Mouse (Mus musculus): Measurements from ENCODE around the gene C1qtnf1. TPM values are rescaled to one million over a fixed set of nuclear protein-coding genes. Genes with fewer than 3 reads are reported as not detected.

C1qtnf1 gene
- total RNA-seq, 1 experiment, result 0.36 TPM

DNA sequence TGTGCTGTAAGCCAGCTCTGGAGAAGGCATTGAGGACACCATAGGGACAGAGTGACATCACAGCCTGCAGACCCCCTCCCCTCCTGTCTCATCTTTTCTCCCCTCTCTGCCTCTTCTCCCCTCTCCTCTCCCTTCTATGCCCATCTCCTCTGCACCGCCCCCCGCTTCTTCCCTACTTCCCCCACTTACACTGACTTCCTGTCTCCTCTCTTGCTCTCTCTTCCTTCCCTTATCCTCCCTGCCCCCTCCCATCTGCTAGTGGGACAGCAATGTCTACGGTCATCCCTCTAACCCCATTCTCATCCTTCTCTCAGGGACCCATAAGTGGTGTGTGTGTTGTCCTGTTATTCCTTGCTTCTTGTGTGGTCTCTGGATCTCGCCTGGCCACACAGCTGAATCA, 31.5 kb downstream of the C1qtnf1 start:
- Histone ChIP-seq H3K9me3 (ENCODE audit: control insufficient read depth, insufficient read depth, low read depth, low read length) (no peaks in the 10 kb centered on the region), H3K27ac (ENCODE audit: insufficient read depth, low read depth, low read length, poor library complexity, severe bottlenecking) (no peak overlapping the region), H3K4me3 (ENCODE audit: insufficient read depth in 1 of 2, low read depth in 1 of 2, low read length in 2 of 2, poor library complexity in 1 of 2, severe bottlenecking in 1 of 2) (no peak overlapping the region), H3K4me1 (ENCODE audit: control insufficient read depth in 2 of 2, insufficient read depth in 2 of 2, low read length in 2 of 2, poor library complexity in 1 of 2) (peaks cover 3 to 10% of the 10 kb centered on the region in 2 experiments; a peak in 2 of 4 replicates), H3K9ac (ENCODE audit: insufficient read depth, low read depth, low read length, poor library complexity, severe bottlenecking) (no peak overlapping the region), H3K36me3 (ENCODE audit: control insufficient read depth, insufficient read depth, low read length, poor library complexity, severe bottlenecking) (no peaks in the 10 kb centered on the region)
- TF ChIP-seq ZNF384 (IDR thresholded peaks at IDR 0.05; ENCODE audit: low read depth, low read length) (no peak), ZC3H11A (IDR thresholded peaks at IDR 0.05; ENCODE audit: borderline replicate concordance, low read depth, low read length) (no peak), CHD2 (IDR thresholded peaks at IDR 0.05; ENCODE audit: low read depth, low read length) (no peak), MAFK (IDR thresholded peaks at IDR 0.05; ENCODE audit: insufficient read depth, low read depth, low read length) (no peak), HCFC1 (IDR thresholded peaks at IDR 0.05; ENCODE audit: borderline replicate concordance, insufficient read depth, low read length) (no peak)
- DNase-seq (ENCODE audit: low read depth, low spot score), result no peak
- in situ Hi-C loops (cut with MboI; ENCODE audit: low sequenced_read_pairs in 2 of 2, unreplicated experiment in 2 of 2), result no loop called here

DNA sequence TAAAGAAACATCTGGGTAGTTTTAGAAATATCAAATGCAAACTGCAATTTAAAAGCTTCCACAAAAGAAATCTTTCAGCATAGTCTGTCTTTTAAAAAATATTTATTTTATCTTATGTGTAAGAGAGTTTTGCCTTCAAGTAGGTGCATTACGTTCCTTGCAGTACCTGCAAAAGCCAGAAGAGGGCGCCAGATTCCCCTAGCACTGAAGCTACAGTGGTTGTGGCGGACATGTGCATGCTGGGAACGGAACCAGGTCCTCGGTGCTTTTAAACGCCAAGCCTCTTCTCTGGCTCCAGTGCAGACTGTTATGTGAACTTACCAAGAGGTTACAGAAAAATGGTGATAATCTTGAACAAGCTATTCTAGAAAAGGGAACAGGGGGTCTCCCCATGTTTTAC, 32.3 kb downstream of the C1qtnf1 start:
- no peaks in the 10 kb centered on the region for H3K9me3 ChIP-seq (ENCODE audit: control insufficient read depth, insufficient read depth, low read depth, low read length)
- TF ChIP-seq MAFK (IDR thresholded peaks at IDR 0.05; ENCODE audit: insufficient read depth, low read depth, low read length) (no peak), ZNF384 (IDR thresholded peaks at IDR 0.05; ENCODE audit: low read depth, low read length) (no peak), ZC3H11A (IDR thresholded peaks at IDR 0.05; ENCODE audit: borderline replicate concordance, low read depth, low read length) (0 out of 2 replicates have a peak, but pooled peaks have one; percentile 30)
- in situ Hi-C loops (cut with MboI; ENCODE audit: low sequenced_read_pairs in 2 of 2, unreplicated experiment in 2 of 2), result no loop called here
- H3K4me1 ChIP-seq (ENCODE audit: control insufficient read depth in 2 of 2, insufficient read depth in 2 of 2, low read length in 2 of 2, poor library complexity in 1 of 2), result peaks cover 0 to 10% of the 10 kb centered on the region in 2 experiments; a peak in 2 of 4 replicates
- no peaks in the 10 kb centered on the region for H3K36me3 ChIP-seq (ENCODE audit: control insufficient read depth, insufficient read depth, low read length, poor library complexity, severe bottlenecking)
- H3K27ac ChIP-seq (ENCODE audit: insufficient read depth, low read depth, low read length, poor library complexity, severe bottlenecking), result no peak overlapping the region
- H3K9ac ChIP-seq (ENCODE audit: insufficient read depth, low read depth, low read length, poor library complexity, severe bottlenecking), result no peak overlapping the region
- peak; percentile 51 for DNase-seq (ENCODE audit: low read depth, low spot score)
- H3K4me3 ChIP-seq (ENCODE audit: insufficient read depth in 1 of 2, low read depth in 1 of 2, low read length in 2 of 2, poor library complexity in 1 of 2, severe bottlenecking in 1 of 2), result no peak overlapping the region

DNA sequence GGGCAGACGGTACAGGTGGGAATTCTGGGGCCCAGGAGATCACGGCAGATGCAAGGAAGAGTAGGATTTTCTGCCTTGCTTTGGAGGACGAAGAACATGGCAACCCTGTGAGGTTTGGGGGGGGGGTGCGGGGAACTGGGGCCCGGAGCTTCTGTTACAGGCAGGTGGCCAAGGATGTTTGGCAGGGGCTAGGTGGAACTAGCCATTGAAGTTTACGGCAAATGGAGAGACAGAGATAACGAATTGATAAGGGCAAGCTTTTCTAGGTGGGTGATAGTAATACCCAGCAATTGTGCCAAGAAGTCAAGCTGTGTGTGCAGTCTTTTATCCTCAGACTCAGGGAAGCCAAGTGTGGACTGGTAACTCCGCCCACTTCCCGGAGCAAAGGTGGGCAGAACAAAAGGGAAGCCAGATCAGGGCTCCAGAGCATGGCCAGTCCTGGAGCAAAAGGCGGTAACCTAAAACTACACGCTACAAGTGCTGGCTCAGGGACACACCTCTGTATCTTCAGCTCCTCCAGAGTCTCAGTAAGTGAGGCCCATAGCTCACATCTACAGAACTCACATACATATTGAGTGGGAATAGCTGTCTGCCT, 39.5 kb downstream of the C1qtnf1 start:
- DNase-seq (ENCODE audit: low read depth, low spot score), result no peak
- no peak for TF ChIP-seq ZC3H11A (IDR thresholded peaks at IDR 0.05; ENCODE audit: borderline replicate concordance, low read depth, low read length)
- TF ChIP-seq MAFK (IDR thresholded peaks at IDR 0.05; ENCODE audit: insufficient read depth, low read depth, low read length), result no peak
- TF ChIP-seq ZNF384 (IDR thresholded peaks at IDR 0.05; ENCODE audit: low read depth, low read length), result peak; percentile 36; the same call in 1 of the 2 replicates
- no peak for TF ChIP-seq CHD2 (IDR thresholded peaks at IDR 0.05; ENCODE audit: low read depth, low read length)
- no peak for TF ChIP-seq HCFC1 (IDR thresholded peaks at IDR 0.05; ENCODE audit: borderline replicate concordance, insufficient read depth, low read length)
- H3K4me1 ChIP-seq (ENCODE audit: control insufficient read depth in 2 of 2, insufficient read depth in 2 of 2, low read length in 2 of 2, poor library complexity in 1 of 2), result peaks cover 3 to 9% of the 10 kb centered on the region in 2 experiments; a peak in 1 of 4 replicates
- in situ Hi-C loops (cut with MboI; ENCODE audit: low sequenced_read_pairs in 2 of 2, unreplicated experiment in 2 of 2), result no loop called here
- H3K27ac ChIP-seq (ENCODE audit: insufficient read depth, low read depth, low read length, poor library complexity, severe bottlenecking), result no peak overlapping the region
- H3K9me3 ChIP-seq (ENCODE audit: control insufficient read depth, insufficient read depth, low read depth, low read length), result no peaks in the 10 kb centered on the region
- no peak overlapping the region for H3K9ac ChIP-seq (ENCODE audit: insufficient read depth, low read depth, low read length, poor library complexity, severe bottlenecking)
- H3K36me3 ChIP-seq (ENCODE audit: control insufficient read depth, insufficient read depth, low read length, poor library complexity, severe bottlenecking), result no peaks in the 10 kb centered on the region
- H3K4me3 ChIP-seq (ENCODE audit: insufficient read depth in 1 of 2, low read depth in 1 of 2, low read length in 2 of 2, poor library complexity in 1 of 2, severe bottlenecking in 1 of 2), result peak overlapping the region; percentile 23 to 29; a peak in 2 of 4 replicates

DNA sequence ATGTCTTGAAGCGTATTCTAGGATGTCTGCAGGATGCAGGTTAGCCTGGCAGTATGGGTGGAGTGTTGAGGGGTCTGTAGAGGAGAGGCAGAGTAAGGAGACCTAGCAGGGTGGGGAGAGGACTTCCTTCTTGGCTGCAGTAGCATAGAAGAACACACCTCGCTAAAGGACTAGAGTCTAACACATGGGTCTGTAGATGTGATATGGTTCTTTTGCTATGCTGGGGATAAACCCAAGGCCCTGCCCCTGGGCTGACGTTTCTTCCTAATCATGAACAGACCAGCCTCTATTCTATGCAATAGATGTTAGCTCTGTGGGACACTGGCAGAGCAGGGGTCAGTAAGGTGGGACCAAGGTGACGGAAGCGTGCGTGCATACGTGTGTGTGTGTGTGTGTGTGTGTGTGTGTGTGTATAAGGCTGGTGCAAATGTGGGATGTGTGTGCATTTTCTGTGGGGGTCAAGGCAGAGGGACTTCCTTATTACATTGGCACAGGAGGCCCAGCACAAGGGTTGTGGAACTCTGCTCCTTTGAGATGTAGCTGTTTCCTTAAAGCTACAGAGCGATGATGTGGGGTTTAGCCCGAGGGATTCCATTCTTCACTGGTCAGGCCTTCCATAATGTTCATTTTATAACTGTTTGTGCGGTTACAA, 41.6 kb downstream of the C1qtnf1 start:
- DNase-seq (ENCODE audit: low read depth, low spot score), result no peak
- TF ChIP-seq HCFC1 (IDR thresholded peaks at IDR 0.05; ENCODE audit: borderline replicate concordance, insufficient read depth, low read length) (no peak), ZNF384 (IDR thresholded peaks at IDR 0.05; ENCODE audit: low read depth, low read length) (no peak), MAFK (IDR thresholded peaks at IDR 0.05; ENCODE audit: insufficient read depth, low read depth, low read length) (no peak), ZC3H11A (IDR thresholded peaks at IDR 0.05; ENCODE audit: borderline replicate concordance, low read depth, low read length) (no peak), CHD2 (IDR thresholded peaks at IDR 0.05; ENCODE audit: low read depth, low read length) (no peak)
- no peaks in the 10 kb centered on the region for H3K9me3 ChIP-seq (ENCODE audit: control insufficient read depth, insufficient read depth, low read depth, low read length)
- no peak overlapping the region for H3K27ac ChIP-seq (ENCODE audit: insufficient read depth, low read depth, low read length, poor library complexity, severe bottlenecking)
- H3K9ac ChIP-seq (ENCODE audit: insufficient read depth, low read depth, low read length, poor library complexity, severe bottlenecking), result no peak overlapping the region
- no peak overlapping the region for H3K4me3 ChIP-seq (ENCODE audit: insufficient read depth in 1 of 2, low read depth in 1 of 2, low read length in 2 of 2, poor library complexity in 1 of 2, severe bottlenecking in 1 of 2)
- no peaks in the 10 kb centered on the region for H3K36me3 ChIP-seq (ENCODE audit: control insufficient read depth, insufficient read depth, low read length, poor library complexity, severe bottlenecking)
- peaks cover 5 to 12% of the 10 kb centered on the region in 2 experiments; a peak in 2 of 4 replicates for H3K4me1 ChIP-seq (ENCODE audit: control insufficient read depth in 2 of 2, insufficient read depth in 2 of 2, low read length in 2 of 2, poor library complexity in 1 of 2)
- in situ Hi-C loops (cut with MboI; ENCODE audit: low sequenced_read_pairs in 2 of 2, unreplicated experiment in 2 of 2), result no loop called here
